Mouse (Mus musculus) CD4-positive, CD25-positive, alpha-beta regulatory T cell, adult 4 months (primary cell): ENCODE results near the gene Usp39. TPM values are rescaled to one million over a fixed set of nuclear protein-coding genes. Genes with fewer than 3 reads are reported as not detected.
A peak's percentile ranks its signal among the peaks of the same experiment; 100 is the strongest.

ENCODE experiments used
- ATAC-seq: one replicate; pipeline ENCODE4 v1.8.0; 2017
- polyA plus RNA-seq, 2 experiments: library from polyadenylated mRNA; unstranded; fragments of 100-300 nt; shearing (Covaris generic); gene quantifications; one replicate each; pipeline ENCODE4 v1.2.1; 2017

Usp39 gene
- polyA plus RNA-seq, 2 experiments from 2014 or later, result 19.2 to 19.7 TPM

DNA sequence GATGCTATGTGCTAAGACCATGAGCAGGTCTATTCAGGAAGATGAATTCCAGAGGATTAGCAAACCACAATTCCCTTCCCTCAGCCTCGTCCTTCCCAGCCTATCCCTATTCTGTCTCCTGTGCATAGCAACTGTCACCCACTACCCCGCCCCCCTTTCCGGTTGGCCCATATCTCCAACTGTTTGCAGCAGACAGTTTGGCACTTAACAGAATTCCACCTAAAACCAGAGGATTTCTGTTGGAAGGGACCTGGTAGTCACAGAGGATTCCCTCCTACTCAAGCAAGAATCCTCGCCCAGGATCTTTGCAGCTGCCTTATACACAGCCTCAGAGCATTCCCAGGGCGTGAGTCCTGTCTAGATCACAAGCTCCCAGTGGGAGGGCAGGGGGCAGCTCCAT, 26.2 kb upstream of the Usp39 start:
- ATAC-seq, result no peak

DNA sequence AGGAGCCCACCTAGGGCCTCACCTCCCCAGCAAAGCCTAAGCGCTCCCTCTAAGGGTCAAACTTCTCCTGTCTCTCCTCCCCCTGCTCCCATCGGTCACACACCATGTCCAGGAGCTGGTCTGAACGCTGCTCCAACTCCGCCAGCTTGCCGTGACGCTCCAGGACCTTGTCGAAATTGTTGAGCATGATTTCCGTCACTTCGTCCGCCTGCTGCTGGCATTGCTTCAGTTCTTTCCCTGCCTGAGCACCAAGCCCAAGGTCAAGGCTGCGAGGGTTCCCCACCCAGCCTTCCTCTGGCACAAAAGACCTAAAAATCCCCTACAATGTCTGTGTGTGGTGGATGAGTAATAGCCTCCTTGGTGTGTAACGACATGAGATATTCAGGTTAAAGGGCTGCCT, 25.1 kb upstream of the Usp39 start:
- ATAC-seq, result no peak

DNA sequence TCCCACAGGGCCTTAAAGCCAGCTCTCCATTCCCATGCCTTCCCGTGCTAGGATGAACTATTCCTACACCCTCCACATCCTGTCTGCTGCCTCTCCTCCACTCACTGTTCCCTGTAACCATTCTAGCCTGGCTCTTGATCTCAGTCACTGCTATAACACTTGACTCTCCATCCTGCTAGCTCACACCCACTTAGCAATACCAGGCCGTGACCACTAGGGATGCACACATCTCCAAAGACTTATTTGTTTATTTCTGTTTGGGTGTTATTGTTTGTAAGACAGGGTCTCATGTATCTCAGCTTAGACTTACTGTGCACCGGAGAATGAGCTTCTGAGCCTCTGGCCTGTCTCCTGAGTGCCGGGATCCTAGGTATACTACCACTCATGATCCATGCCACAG, 24.6 kb upstream of the Usp39 start:
- peak; percentile 62 for ATAC-seq

DNA sequence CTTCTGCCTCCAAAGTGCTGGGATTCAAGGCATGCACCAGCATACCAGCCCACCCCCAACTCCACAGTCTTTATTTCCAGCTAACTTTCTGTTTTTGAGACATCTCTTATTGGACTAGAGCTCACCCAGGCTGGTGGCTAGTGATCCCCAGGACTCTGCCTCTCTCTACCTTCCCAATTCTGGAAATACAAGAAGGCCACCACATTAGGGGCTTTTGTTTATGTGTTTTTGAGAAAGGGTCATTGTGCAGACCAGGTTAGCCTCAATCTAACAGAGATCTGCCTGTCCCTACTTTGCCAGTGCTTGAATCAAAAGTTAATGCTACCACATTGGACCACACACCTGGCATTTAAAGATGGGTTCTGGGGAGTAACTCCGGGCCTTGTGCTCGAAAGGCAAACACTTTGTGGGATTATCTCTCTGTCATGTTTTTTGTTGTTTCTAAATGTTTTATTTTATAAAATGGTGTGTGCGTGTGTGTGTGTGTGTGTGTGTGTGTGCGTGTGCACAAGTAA, 22.5 kb upstream of the Usp39 start:
- ATAC-seq, result no peak

DNA sequence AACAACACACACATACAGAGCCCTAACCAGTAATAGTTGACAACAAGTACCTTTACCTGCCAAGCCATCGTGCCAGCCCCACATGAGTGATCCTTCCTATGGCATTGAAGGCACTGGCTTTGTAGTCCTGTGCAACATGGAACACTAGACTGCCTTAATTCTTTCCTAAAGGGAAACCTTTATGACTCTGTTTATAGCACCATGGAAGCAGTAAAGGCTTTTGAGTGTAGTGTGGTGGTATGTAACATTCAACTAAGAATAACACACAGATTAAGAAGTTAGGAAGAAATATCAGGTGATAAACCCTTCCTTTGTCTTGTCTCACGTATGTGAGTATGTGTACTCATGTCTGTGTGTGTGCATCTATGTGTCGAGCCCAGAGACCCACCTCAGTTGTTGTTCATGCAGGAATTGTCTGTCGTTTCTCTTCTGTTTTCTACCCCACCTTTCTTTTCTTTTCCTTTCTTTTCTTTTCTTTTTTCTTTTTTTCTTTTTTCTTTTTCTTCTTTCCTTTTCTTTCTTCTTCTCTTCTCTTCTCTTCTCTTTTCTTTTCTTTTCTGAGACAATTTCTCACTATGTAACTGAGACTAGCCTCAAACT, 22.0 kb upstream of the Usp39 start, which contains the start of gene Rnf181:
Gene Rnf181, minus strand, starts transcription at position 113 of the 600 bp plus-strand sequence.
- no peak for ATAC-seq

DNA sequence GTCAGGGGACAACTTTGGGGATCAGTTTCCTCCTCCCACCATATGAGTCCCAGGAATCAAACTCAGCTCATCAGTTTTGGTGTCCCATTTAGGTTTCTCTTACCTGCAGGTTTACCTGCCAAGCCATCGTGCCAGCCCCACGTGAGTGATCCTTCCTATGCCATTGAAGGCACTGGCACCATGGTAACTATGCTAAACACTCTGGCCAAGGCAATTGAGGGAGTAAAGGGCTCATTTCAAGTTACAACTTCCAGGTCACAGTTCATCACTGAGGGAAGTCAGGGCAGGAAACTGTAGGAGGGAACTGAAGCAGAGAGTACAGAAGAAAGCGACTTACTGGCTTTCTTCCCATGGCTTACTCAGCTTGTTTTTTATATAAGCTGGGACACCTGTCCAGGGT, 21.3 kb upstream of the Usp39 start:
- no peak for ATAC-seq

DNA sequence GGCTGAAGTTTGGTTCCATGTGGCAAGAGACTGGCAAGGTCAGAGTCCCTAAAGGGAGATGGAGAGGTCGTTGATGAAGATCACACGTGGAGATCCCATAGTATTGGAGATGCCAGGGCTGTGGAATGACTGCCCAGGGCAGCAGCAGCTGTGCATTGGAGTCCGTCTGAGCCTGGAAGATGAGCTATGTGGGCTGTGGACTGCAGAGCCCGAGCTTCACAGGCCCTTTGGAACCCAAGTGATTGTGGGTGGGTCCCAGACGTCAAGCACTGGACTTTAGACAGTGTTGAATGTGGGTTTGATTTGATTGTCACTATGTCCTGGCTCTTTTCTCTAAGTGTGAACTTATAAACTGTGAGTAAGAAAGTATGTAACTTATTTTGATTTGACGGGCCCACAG, 20.0 kb upstream of the Usp39 start:
- no peak for ATAC-seq

DNA sequence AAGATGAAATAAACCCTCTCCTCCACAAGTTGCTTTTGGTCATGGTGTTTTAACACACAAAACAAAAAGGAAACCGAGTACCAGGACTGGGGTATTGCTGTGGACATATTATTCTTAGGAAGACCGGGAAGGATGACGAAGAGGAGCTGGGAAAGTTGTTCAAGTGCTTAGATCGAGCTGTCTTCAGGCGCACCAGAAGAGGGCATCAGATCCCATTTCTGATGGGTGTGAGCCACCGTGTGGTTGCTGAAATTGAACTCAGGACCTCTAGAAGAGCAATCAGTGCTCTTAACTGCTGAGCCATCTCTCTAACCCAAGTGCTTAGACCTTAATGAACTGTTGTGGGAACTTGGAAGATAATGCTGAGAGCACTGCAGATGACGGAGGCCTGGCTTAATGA, 19.0 kb upstream of the Usp39 start:
- ATAC-seq, result no peak

DNA sequence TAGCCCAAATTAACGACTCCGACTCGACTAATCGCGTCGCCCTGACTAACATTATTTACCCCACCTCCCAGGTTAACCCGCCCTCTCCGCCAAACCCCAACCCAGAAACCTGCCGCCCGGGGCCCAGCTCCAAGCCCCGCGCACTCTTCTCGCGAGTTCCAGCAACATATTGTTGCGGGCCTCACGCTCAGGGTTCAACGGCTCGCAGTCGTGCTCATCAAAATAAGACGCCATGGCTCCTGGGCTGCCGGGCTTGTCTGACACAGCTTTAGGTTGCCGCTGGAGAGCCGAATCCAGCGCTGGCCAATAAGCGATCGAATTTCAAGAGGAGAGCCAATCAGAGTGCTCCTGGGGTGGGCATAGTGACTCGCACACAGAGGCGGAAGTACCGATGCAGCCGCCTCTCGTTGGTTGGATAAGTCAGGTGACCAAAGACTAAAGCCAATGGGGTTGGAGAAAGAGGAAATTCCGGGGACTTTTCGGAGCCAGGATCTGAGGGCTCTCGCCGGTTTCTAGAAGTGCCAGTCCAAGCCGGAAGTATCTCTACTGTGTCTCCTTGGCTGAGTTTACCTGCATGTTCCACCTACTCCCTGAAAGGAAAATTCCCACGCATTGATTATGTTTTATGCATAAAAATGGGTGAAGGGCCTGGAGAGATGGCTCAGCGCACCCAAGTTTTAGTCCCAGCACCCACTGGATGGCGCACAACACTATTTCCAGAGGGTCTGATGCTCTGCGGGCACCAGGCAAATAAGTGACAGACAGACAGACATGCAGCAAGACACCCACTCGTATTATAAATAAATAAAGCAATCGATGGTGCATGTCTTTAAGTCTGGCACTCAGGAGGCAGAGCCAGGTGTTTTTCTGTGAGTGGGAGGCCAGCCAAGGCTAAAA, 17.4 kb upstream of the Usp39 start:
- peak; percentile 98 for ATAC-seq

DNA sequence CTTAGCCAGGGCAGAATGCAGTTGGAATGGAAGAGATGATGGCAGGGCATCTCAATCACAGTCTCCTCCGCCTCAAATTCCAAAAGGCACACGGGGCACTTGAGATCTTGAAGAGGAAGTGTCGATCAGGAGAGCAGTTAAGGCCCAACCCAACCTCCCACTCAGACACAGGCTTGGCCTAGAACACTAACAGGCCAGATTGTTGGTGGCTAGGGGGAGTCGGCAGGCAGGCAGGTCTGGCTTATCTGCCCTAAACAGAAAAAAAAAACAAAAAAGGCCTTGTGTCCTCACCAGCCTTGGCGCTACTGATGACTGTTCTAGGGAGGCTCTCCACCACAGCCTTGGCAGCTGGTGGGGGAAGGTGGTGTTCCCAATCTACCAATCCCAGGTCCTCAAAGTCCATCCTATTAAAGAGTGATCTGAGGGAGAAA, 16.2 kb upstream of the Usp39 start:
- ATAC-seq, result no peak

DNA sequence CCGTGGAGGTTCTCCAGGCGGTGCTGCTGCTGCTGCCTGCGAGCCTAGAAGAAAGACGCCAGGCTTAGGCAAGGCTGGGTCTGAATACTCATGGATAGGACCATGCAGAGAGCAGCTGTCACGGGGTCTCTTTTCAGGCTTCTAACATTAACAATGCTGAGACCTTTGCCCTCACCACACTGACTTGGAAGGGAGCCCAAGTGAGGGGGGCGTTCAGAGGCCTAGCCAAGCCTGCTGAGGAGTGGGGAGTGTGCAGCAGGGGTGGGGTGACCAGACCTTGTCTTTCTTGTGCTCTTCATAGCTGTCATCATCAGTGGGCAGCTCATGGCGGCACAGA, 15.6 kb upstream of the Usp39 start:
- ATAC-seq, result no peak

DNA sequence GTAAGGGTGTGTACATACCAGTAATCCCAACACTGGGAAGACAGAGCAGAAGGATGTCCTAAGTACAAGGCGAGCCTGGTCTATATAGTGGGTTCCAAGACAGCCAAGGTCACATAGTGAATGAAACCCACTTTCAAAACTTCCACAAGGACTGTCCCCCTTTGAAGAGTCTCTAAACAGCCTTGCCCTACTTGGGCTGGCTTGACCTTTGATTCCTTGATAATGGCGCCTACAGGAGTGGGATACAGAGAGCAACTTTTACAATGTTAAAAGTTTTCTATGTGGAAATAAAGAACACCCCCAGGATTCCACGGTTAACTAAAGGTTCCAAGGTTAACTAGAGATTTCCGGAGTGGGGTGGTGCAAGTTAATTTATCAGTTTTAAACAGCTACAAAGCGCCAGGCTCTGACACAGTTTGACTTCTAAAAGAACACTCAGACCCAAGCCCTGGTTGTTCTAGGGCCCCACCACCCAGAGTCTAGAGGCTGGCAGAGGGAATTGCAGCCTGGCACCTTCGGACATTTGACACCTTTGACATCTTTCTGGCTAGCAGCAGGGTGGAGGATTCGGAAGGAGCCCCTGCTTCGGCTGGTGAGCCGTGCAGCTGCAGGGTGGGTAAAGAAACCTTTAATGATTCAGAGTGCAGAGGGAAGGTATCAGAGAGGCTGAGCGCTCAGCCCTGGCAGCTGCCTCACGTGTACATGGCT, 15.1 kb upstream of the Usp39 start:
- ATAC-seq, result no peak

DNA sequence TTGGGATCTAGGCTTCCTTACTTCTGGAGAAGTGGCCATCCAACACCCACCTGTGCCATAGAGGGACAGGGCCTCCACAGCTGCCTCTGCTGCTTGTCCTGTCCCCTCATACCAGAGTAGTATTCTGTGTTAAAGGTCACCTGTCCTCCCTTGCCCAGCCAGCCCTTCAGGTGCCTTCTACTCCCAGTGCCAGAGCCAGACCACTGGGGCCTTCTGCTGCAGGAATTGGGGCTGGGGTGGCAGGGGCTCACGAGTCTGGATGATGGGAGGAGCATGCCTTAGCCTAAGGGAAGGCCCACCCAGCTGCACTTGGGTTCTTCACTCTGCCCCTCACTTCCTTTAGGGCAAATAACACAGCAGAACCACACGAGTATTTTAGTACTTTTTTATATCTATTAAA, 14.4 kb upstream of the Usp39 start:
- ATAC-seq, result no peak

DNA sequence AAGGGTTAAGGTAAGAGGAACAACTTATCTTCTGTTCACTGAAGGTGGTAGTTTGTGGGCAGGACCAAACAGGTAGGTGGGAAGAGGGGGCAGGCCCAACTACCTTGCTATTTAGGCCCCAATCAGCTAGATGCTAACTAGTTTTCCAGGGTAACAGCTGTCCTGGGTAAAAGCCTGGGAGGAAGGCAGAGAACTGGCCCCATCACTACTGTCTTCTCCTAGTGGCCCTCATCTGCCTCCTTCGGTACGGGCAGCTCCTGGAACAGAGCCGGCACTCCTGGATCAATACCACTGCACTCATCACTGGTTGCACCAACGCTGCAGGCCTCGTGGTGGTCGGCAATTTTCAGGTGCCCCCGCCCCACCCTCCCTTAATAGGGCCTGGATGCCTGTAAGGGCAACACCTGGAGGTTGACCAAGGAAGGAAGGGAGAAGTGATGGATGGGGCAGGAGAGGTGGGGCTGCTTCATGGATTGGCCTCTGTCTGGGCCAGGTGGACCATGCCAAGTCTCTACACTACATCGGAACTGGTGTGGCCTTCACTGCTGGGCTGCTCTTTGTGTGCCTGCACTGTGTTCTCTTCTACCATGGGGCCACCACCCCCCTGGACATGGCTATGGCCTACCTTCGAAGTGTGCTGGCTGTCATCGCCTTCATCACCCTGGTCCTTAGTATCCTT, 13.2 kb upstream of the Usp39 start:
- ATAC-seq, result no peak

DNA sequence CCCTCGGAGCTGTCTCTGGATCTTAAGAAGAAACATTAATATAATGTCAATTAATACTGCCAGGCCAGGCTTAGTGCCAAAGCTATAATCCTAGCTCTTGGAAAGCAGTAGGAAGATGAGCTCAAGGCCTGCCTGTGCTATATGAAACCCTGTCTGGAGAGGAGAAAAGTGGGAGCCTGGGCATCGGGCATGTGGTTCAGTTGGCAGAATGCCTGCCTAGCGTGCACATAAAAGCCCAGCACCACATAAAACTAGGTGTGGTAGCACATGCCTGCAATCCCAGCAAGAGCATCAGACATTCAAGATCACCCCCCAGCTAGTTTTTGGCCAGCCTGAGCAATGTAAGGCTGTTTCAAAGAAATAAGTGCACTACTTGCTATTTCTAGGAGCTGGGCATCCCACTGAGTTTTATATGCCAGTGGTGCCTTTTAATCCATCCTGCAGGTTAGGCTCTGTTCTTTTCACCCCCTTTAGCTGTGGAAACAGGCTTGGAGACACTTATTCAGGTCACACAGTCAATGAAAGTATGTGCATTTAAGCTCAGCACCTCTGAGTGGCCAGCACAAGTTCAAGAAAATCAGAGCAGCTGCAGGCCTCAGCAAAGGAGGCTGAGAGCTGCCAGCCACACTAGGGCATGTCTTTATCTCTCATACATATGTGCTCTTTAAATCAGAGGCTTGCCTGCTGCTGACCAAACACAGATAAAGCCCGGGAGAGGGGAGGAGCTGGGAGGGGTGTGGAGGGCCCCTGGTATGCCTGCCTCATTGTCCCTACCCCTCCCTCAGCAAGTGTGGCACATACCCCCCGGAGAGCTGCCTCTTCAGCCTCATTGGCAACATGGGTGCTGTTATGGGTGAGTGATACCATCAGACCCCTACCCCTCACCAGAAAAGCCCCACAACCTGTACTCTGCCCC, 12.4 kb upstream of the Usp39 start:
- no peak for ATAC-seq

DNA sequence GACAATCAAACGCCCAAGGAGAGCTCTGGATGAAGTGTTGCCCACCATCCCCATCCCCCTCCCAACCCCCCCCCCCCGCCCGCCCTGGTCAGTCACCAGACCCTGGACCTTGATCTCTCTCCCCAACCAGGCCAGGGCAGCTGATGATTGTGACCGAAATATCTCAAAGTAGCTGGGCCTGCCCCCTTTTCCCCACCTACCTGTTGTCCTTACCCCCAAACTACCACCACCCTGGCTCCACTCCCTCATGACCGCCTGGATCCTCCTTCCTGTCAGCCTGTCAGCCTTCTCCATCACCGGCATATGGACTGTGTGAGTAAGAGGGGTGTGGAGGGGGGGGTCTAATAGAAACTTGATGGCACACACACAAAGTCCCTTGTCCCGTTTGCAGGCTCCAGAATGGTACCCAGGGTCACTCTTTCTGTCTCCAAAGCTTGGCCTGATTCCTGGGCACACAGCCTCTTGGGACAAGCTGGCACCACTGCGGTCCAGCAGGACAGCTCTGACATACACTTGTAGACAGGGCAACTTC, 11.1 kb upstream of the Usp39 start:
- ATAC-seq, result no peak

DNA sequence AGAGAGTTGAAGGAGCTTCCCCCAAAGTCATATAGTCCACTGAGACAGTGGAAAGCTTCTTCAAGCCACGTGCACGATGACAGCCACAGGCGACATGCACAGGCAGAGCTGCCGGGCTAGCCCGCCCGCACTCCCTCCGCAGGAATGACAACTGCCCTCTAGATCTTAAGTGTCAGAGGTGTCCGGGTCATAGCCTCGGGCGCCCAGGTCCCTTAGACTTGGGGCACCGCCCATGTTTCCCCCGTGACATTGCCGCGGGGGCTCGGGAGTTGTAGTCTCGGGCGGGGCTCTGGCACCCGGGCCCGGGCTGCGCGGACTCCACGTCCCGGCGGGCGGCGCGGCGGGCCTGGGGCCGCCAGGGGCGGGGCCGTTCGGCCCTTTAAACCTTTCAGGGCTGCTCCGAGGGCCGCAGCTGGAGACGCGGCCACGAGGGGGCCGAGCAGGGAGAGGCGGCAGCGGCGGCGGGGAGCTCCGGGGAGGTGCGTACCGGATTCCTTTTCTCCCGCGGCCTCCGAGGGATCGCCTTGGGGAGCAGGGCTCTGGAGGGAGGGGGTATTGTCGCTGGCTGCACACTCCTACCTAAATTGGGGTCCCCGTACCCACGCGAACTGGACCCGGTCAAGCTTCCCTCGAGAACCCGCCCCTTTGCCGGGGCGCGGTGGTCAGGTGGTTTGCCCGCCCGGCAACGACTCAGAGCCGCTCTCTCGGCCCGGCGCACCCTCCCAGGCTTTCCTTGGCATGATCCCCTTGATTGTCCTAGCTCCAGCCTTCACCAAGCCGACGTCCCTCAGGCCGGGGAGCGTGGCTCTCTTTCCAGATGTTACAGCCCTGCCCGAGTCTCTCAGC, 10.3 kb upstream of the Usp39 start, which contains the start of gene Tmem150a:
Gene Tmem150a, plus strand, starts transcription at position 382 of the 846 bp plus-strand sequence.
- ATAC-seq, result peak; percentile 53

DNA sequence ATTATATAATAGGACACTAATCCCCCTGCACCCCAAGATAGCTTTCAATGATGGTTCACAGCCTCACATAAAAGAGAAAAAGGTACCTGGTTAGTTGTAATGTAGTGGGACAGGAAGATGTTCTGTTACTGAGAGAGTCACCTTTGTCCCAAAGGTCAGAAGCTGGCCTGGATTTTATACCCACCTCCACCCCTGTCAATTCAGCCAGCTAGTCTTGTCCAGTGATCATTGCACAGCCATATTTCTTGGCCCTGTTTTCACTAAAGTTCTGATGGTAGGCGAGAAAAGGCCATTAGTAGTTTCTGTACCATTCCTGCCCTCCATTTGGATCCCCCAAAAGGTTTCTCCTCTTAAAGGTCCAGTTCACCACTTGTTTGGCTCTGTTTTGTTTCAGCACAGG, 9.0 kb upstream of the Usp39 start:
- ATAC-seq, result no peak

DNA sequence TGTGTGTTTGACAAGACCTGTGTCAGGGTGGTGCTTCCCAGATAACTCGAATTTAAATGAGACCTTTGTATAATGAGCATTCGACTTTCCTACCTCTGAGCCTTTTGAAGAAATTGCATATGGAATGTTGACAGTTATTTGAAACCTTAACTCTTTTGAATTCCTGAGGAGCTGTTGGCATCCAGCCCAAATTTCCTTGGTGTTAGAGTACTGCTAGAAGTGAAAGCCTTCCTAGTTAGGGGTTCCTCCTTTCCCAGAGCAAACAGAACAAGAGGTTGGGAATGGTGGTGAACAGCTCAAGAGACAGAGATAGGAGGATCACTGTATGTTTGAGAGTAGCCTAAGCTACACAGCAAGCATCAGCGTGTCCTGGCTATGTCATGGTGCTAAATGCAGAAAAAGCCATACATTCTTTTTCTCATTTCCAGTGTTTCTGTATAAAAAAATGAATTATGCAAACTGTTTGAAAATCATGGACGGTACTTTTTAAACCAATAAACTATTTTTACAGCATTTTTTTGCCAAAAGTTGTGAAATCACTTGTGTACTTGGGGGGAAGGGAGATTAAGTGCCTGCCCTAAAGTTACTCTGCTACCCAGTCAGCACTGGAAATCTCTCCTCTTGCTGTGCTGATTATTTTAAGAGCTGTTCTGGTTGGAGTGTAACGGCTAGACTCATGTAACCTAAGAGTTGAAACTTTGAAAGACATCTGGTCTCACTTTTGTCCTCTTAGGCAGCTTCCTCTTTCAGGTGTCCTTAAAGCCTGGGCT, 7.8 kb upstream of the Usp39 start:
- ATAC-seq, result no peak

DNA sequence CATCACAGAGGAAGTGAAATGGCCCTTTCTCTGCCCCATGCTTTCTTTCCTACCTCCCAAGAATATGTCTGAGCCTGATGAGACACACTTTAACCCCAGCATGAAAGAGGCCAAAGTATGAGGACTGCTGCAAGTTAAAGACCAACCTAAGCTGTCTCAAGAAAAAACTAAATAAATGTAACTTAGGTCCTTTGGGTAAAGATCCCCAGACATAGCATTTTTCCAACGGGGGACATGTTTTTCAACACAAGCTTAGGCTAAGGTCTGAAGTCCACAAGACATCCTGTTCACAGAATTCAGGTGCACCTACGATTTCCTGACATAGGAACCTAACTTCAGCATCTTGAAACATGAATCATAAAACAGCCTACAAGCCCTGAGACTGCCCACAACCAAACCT, 5.2 kb upstream of the Usp39 start:
- no peak for ATAC-seq
